Mouse (Mus musculus) adrenal gland, postnatal 36 days (tissue): Measurements from ENCODE around the gene Adamts8. TPM values are rescaled to one million over a fixed set of nuclear protein-coding genes. Genes with fewer than 3 reads are reported as not detected.

Experiments
- DNase-seq, 2 experiments: peaks; one replicate each; pipeline ENCODE4 v3.0.0; 2021; ENCODE audit warnings: mixed read lengths in 1 of 2
- total RNA-seq, 2 experiments: library from RNA; stranded (reverse); gene quantifications; 2 replicates each; pipeline ENCODE4 v1.2.3; 2021

Gene Adamts8
- total RNA-seq, 2 experiments from 2014 or later, result 0.07 to 0.49 TPM

GRCm38 (mm10) chr9:30922197-30922894, 20.0 kb upstream of the Adamts8 start, which contains the start of gene Adamts15:
Gene Adamts15 (minus strand): TSS chr9:30922452.
- DNase-seq, result peak; percentile 77 to 78

GRCm38 (mm10) chr9:30928759-30929158, 13.6 kb upstream of the Adamts8 start:
- DNase-seq, result no peak

- DNase-seq, result no peak
These were observed 10.0 kb upstream of the Adamts8 start for GRCm38 (mm10) chr9:30932346-30932745.

- DNase-seq, result no peak
These were observed 7.5 kb upstream of the Adamts8 start for GRCm38 (mm10) chr9:30934827-30935226.

GRCm38 (mm10) chr9:30936674-30937438, 5.5 kb upstream of the Adamts8 start:
- DNase-seq, result peak; percentile 72 to 79

- peak; percentile 82 to 87 for DNase-seq
These were observed 2.0 kb upstream of the Adamts8 start for GRCm38 (mm10) chr9:30940328-30940727.

- no peak for DNase-seq
These were observed 979 bp downstream of the Adamts8 start for GRCm38 (mm10) chr9:30943341-30943740.

GRCm38 (mm10) chr9:30944234-30944633, 1.9 kb downstream of the Adamts8 start:
- DNase-seq, result no peak

GRCm38 (mm10) chr9:30945276-30945675, 2.9 kb downstream of the Adamts8 start:
- DNase-seq, result no peak

- no peak for DNase-seq
These were observed 7.1 kb downstream of the Adamts8 start for GRCm38 (mm10) chr9:30949422-30949821.

- peak; percentile 38 to 40 for DNase-seq
These were observed 7.6 kb downstream of the Adamts8 start for GRCm38 (mm10) chr9:30949971-30950370.

- peak; percentile 46 to 52 for DNase-seq
These were observed 8.2 kb downstream of the Adamts8 start for GRCm38 (mm10) chr9:30950592-30950991.

GRCm38 (mm10) chr9:30951461-30951860, 9.1 kb downstream of the Adamts8 start:
- no peak for DNase-seq

- peak in 1 of 2 experiments; percentile 20 for DNase-seq
These were observed 10.9 kb downstream of the Adamts8 start for GRCm38 (mm10) chr9:30953287-30953686.

GRCm38 (mm10) chr9:30955246-30955645, 12.9 kb downstream of the Adamts8 start:
- DNase-seq, result no peak

GRCm38 (mm10) chr9:30963780-30964179, 21.4 kb downstream of the Adamts8 start:
- DNase-seq, result no peak

- no peak for DNase-seq
These were observed 22.3 kb downstream of the Adamts8 start for GRCm38 (mm10) chr9:30964685-30965084.

- no peak for DNase-seq
These were observed 24.5 kb downstream of the Adamts8 start for GRCm38 (mm10) chr9:30966881-30967280.

- DNase-seq, result no peak
These were observed 25.8 kb downstream of the Adamts8 start for GRCm38 (mm10) chr9:30968130-30968529.

- no peak for DNase-seq
These were observed 27.6 kb downstream of the Adamts8 start for GRCm38 (mm10) chr9:30970001-30970400.

- peak; percentile 46 to 61 for DNase-seq
These were observed 29.6 kb downstream of the Adamts8 start for GRCm38 (mm10) chr9:30971967-30972366.

GRCm38 (mm10) chr9:30976339-30977023, 34.1 kb downstream of the Adamts8 start:
- DNase-seq, result no peak

- no peak for DNase-seq
These were observed 38.1 kb downstream of the Adamts8 start for GRCm38 (mm10) chr9:30980467-30980866.
